Mouse (Mus musculus) heart, adult 2 months (tissue): Measurements from ENCODE around the gene Rpl19. TPM values are rescaled to one million over a fixed set of nuclear protein-coding genes. Genes with fewer than 3 reads are reported as not detected.

Experiments used
- DNase-seq, 2 experiments: peaks; one replicate each; pipeline ENCODE4 v3.0.0; 2021
- H3K27ac ChIP-seq: fragments of 200-600 bp; 2 replicates; pipeline ENCODE4 v1.8.1; 2022
- H3K27me3 ChIP-seq: fragments of 200-500 bp; 2 replicates; pipeline ENCODE4 v1.6.1; 2012; ENCODE audit warnings: mild to moderate bottlenecking, low read length, inconsistent platforms, mixed read lengths; ENCODE audit not compliant: control insufficient read depth, insufficient read depth
- H3K36me3 ChIP-seq: fragments of 200-500 bp; 2 replicates; pipeline ENCODE4 v1.6.1; 2012; ENCODE audit warnings: low read length, inconsistent platforms; ENCODE audit not compliant: control insufficient read depth, insufficient read depth
- H3K4me1 ChIP-seq: fragments of 200-500 bp; 2 replicates; pipeline ENCODE4 v1.6.1; 2011; ENCODE audit warnings: low read length; ENCODE audit not compliant: control insufficient read depth, insufficient read depth
- H3K4me3 ChIP-seq: fragments of 200-600 bp; 2 replicates; pipeline ENCODE4 v1.8.1; 2022
- H3K79me2 ChIP-seq: fragments of 200-500 bp; replicated peaks from 2 replicates; pipeline ENCODE4 v1.6.1; 2012; ENCODE audit warnings: mild to moderate bottlenecking, inconsistent platforms, low read length, moderate library complexity, mixed read lengths; ENCODE audit not compliant: control insufficient read depth, insufficient read depth
- H3K9ac ChIP-seq: fragments of 200-500 bp; 2 replicates; pipeline ENCODE4 v1.6.1; 2012; ENCODE audit warnings: low read depth, mild to moderate bottlenecking, control low read depth, inconsistent platforms, low read length, mixed read lengths
- CTCF ChIP-seq: fragments of 200-600 bp; IDR thresholded peaks from 2 replicates; pipeline ENCODE4 v1.8.1; 2022; ENCODE audit warnings: antibody characterized with exemption, mild to moderate bottlenecking, moderate library complexity
- EP300 ChIP-seq: fragments of 200-500 bp; IDR thresholded peaks from 2 replicates; pipeline ENCODE4 v1.6.1; 2011; ENCODE audit warnings: low read depth, low read length, control low read depth; ENCODE audit not compliant: insufficient read depth
- POLR2A ChIP-seq: fragments of 200-500 bp; IDR thresholded peaks from 2 replicates; pipeline ENCODE4 v1.6.1; 2011; ENCODE audit warnings: mild to moderate bottlenecking, low read depth, low read length, control low read depth; ENCODE audit not compliant: insufficient read depth
- WGBS: fragments of 180-500 bp; shearing (Covaris S2); methylation state at CpG from one replicate; pipeline ENCODE4 v1.1.7; 2018; 5-methylcytosine and 5-hydroxymethylcytosine counted together
- intact Hi-C: fragments of 180-260 bp; cut with DNase I; formaldehyde crosslinking; loops from one replicate; pipeline ENCODE4 v1.15.1; 2025
- polyA plus RNA-seq: library from polyadenylated mRNA; depleted of rRNA; stranded (reverse); fragments of >200 nt; gene quantifications from 2 replicates; pipeline ENCODE4 v1.2.3, GENCODE M21; 2012
- total RNA-seq, 2 experiments: library from RNA; stranded (reverse); gene quantifications; 2 replicates each; pipeline ENCODE4 v1.2.3; 2021

The Rpl19 gene
- total and polyA plus RNA-seq, 3 experiments: 348 to 604 (median 505) TPM

DNA sequence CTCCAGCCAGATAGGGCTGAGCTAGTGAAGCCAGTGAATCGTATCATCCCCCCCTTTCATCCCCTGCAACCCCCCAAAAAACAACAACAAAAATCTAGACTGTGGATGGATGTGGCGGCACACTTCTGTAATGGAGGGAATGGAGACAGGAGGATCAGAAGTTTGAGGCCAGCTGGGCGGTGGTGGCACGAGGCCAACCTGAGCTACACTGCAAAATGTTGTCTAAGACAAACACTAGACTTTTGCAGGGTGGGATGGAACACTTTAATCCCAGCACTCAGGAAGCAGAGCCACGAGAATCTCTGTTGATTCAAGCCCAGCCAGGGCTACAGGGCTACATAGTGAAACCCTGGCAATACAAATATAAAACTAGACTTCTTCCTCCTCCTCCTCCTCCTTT is 17.6 kb downstream of the Rpl19 start:
- Histone ChIP-seq H3K79me2 (no peaks in the 10 kb centered on the region), H3K27ac (no peak overlapping the region), H3K36me3 (no peaks in the 10 kb centered on the region), H3K27me3 (no peaks in the 10 kb centered on the region), H3K4me1 (no peaks in the 10 kb centered on the region; the same call in 1 of the 2 replicates), H3K9ac (no peak overlapping the region), H3K4me3 (no peak overlapping the region)
- TF ChIP-seq POLR2A (no peak), EP300 (no peak), CTCF (no peak)
- WGBS: 54% methylated on average over 5 of the region's 5 CpGs
- no peak for DNase-seq
- intact Hi-C loops: no loop called here

DNA sequence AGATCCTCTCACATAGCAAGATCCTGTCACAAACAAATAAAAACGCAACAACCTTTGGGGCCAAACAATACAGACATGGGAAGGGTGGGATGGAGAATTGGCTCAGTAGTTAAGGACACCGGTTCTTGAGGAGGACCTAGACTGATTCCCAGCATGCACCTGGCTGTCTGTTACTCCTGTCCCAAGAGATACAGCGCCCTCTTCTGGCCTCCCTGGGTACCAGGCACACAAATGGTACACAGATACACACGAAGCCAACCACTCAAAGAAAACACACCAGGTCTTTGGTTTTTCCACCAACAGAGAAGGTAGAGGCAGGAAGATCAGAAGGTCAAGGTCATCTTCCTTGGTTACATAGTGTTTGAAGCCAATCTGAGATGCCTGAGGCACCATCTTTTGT is 19.1 kb downstream of the Rpl19 start:
- no peak for TF ChIP-seq EP300
- TF ChIP-seq CTCF: 0 out of 2 replicates have a peak, but pooled peaks have one; percentile 8
- no peaks in the 10 kb centered on the region for H3K36me3 ChIP-seq
- H3K27me3 ChIP-seq: no peaks in the 10 kb centered on the region
- DNase-seq: no peak
- H3K79me2 ChIP-seq: no peaks in the 10 kb centered on the region
- H3K4me3 ChIP-seq: no peak overlapping the region
- WGBS: 64% methylated on average over 4 of the region's 4 CpGs
- no peak overlapping the region for H3K9ac ChIP-seq
- H3K27ac ChIP-seq: no peak overlapping the region
- intact Hi-C loops: no loop called here
- H3K4me1 ChIP-seq: no peaks in the 10 kb centered on the region; the same call in 1 of the 2 replicates

DNA sequence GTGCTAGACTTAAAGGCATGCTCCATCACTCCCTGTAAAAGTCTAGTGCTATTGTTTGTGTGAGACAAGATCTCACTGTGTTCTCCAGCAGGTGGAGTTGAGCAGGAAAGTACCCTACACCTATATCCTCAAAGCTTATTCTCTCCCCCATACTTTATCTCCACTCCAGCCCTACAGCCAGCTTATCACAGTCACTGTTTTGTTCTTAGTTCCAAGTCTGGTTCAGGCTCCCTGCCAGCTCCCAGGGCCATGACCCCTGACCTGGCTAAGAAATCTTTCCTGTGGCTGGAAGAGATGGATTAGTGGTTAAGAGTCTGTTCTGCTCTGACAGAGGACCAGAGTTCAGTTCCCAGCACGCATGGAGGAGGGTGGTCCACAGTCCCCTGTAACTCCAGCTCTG is 20.0 kb downstream of the Rpl19 start:
- 63% methylated on average over 1 of the region's 1 CpGs for WGBS

DNA sequence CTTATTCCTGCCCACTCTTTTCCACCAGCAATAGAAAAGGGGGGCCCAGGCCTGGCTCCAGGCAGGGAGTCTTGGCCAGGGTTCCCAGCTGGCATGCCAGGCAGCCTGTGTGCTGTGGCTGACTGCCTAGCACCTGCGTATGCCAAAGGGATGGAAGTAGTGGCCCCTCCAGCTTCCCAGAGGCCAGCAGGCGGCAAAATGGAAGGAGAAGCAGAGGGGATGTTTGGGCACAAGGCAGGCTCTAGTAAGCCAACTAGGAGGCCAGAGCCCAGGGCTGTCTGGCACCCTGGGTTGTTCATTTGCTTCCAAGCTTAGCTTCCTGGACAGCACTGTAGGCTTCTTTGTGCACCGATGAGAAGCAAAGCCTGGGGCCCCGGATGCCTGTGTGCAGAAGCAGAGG is 21.2 kb downstream of the Rpl19 start:
- intact Hi-C loops: no loop called here
- H3K79me2 ChIP-seq: no peaks in the 10 kb centered on the region
- H3K27ac ChIP-seq: no peak overlapping the region
- no peaks in the 10 kb centered on the region for H3K4me1 ChIP-seq
- TF ChIP-seq POLR2A (no peak), CTCF (no peak), EP300 (no peak)
- 54% methylated on average over 4 of the region's 4 CpGs for WGBS
- peaks cover 7% of the 10 kb centered on the region for H3K27me3 ChIP-seq
- no peak overlapping the region for H3K9ac ChIP-seq
- DNase-seq: peak; percentile 51 to 60
- H3K4me3 ChIP-seq: no peak overlapping the region
- no peaks in the 10 kb centered on the region for H3K36me3 ChIP-seq

More for the DNA sequence above, 20.0 kb downstream of the Rpl19 start:
- H3K27ac ChIP-seq: no peak overlapping the region
- no peak overlapping the region for H3K9ac ChIP-seq
- H3K36me3 ChIP-seq: no peaks in the 10 kb centered on the region
- peak in 1 of 2 experiments; percentile 20 for DNase-seq
- intact Hi-C loops: no loop called here
- TF ChIP-seq POLR2A (no peak), CTCF (no peak), EP300 (no peak)
- H3K27me3 ChIP-seq: no peaks in the 10 kb centered on the region
- H3K79me2 ChIP-seq: no peaks in the 10 kb centered on the region
- H3K4me3 ChIP-seq: no peak overlapping the region
- H3K4me1 ChIP-seq: no peaks in the 10 kb centered on the region; the same call in 1 of the 2 replicates

DNA sequence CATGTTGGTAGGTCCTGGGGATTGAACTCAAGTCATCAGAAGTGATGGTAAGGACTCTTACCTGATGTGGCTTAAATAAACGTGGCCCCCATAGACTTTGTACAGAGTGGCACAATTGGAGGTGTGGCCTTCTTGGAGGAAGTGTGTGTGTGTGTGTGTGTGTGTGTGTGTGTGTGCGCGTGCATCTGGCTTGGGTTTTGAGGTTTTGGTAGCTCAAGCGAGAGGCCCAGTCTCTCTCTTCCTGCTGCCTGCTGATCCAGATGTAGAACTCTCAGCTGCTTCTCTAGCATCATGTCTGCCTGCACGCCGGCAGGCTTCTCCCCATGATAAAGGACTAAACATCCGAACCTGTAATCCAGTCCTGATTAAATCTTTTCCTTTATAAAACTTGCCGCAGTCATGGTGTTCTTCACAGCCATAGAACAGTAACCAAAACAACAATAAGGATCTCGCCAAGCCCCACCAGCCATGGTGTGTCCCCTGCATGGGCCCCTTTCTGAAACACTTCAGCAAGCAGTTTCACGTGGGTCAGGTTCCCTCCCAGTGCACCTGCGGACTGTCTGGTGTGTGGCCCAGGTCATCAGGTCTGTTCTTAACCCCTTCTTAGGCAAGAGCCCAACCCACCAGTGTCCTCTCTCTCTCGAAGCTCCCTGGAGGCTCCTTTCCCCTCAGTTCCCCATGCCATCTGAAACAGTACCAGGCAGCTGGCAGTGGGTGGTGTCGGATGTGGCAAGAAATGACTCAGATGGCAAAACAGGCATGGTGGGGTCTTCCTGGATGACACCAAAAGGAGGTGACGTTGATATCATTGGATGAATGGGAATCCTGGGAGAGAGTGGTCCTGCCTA is 23.4 kb downstream of the Rpl19 start:
- H3K4me1 ChIP-seq: no peaks in the 10 kb centered on the region
- no peak overlapping the region for H3K27ac ChIP-seq
- no peaks in the 10 kb centered on the region for H3K79me2 ChIP-seq
- H3K9ac ChIP-seq: no peak overlapping the region
- WGBS: 74% methylated on average over 14 of the region's 14 CpGs
- TF ChIP-seq POLR2A (no peak), EP300 (no peak), CTCF (no peak)
- no peak for DNase-seq
- H3K27me3 ChIP-seq: peaks cover 10% of the 10 kb centered on the region
- intact Hi-C loops: no loop called here
- no peak overlapping the region for H3K4me3 ChIP-seq
- H3K36me3 ChIP-seq: no peaks in the 10 kb centered on the region

DNA sequence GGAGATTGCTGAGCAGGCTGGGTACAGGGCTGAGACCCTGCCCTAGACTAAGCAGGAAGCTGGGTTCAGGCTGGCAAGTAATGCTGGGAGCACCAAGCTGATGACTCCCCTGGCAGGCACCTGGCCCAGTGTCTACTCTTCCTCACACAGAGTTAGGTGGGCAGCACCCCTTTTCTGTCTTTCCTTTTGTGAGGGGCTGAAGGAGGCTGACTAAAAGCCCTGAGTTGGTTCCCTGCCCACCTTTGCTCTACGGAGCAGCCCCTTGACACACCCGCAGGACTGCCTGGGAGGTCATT is 24.0 kb downstream of the Rpl19 start:
- no peak overlapping the region for H3K4me3 ChIP-seq
- TF ChIP-seq EP300 (no peak), CTCF (no peak), POLR2A (no peak)
- peaks cover 10% of the 10 kb centered on the region for H3K27me3 ChIP-seq
- DNase-seq: no peak
- H3K27ac ChIP-seq: no peak overlapping the region
- WGBS: 45% methylated on average over 2 of the region's 2 CpGs
- H3K4me1 ChIP-seq: no peaks in the 10 kb centered on the region
- H3K9ac ChIP-seq: no peak overlapping the region
- no peaks in the 10 kb centered on the region for H3K79me2 ChIP-seq
- no peaks in the 10 kb centered on the region for H3K36me3 ChIP-seq
- intact Hi-C loops: no loop called here
